Mouse (Mus musculus): ENCODE data around the gene H13.

- TF ChIP-seq CTCF (IDR thresholded peaks at IDR 0.05; ENCODE audit: low read depth, low read length) (no peak), POLR2A (IDR thresholded peaks at IDR 0.05; ENCODE audit: insufficient read depth, low read length) (no peak), EP300 (IDR thresholded peaks at IDR 0.05; ENCODE audit: insufficient read depth, low read depth, low read length) (no peak)
These were observed 57.0 kb downstream of the H13 start for GRCm38 (mm10) chr2:152726213-152726612.

Measured in ES-Bruce4 (cell line).